ENCODE assay signal across 10 mouse cellular contexts in the genomic region with DNA sequence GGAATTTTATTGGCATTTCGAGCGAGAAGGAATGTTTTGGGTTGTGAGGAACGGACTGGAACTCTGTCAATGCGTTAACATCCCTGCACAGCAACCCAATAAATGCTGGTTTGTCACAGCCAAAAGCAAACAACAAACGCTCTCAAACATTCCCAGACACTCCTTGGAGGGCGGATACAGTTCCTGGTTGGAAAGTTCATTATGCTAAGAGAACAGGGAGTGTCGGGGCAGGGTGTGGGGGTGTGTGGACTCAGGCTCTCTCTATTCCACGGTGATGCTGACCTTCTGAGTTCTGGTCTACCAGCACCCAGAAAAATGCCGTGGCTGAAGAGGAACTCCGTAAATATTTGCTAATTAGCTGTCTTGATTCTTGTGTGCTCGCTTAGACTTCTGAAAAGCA. TPM values are rescaled to one million over a fixed set of nuclear protein-coding genes. Genes with fewer than 3 reads are reported as not detected.
DNase-seq lines count a peak whose midpoint lies in the region; ATAC-seq lines count a peak whose summit lies in the region.
"Had no signal": no experiment of that assay in that cellular context is flagged by ENCODE, and none has a peak within 500 bp of the region (broad histone marks: within the 10 kb centered on the region; RNA-seq: fewer than 3 reads in every experiment).

No protein-coding gene starts in this region.

- H3K9me3 ChIP-seq in heart, embryonic 16.5 days (replicated peaks; ENCODE audit: control insufficient read depth, low read length), result no peaks in the 10 kb centered on the region
- no peaks in the 10 kb centered on the region for H3K9me3 ChIP-seq in intestine, embryonic 14.5 days (ENCODE audit: control insufficient read depth, low read length)
- H3K9me3 ChIP-seq in midbrain, embryonic 14.5 days (ENCODE audit: control insufficient read depth, low read length), result no peaks in the 10 kb centered on the region
- H3K9me3 ChIP-seq in forebrain, embryonic 15.5 days, result no peaks in the 10 kb centered on the region

- DNase-seq in heart, adult 11 months, result no peak
- peak; percentile 81 for DNase-seq in R1 (ENCODE audit: low read depth, low spot score)
- DNase-seq in intestine, embryonic 14.5 days (ENCODE audit: low spot score), result no peak
- DNase-seq in midbrain, embryonic 14.5 days, result no peak
- no peak for DNase-seq in ovary, adult 18-20 months (ENCODE audit: low spot score)
- no peak for DNase-seq in spleen, adult 18-20 months

- 0 out of 2 replicates have a peak, but pooled peaks cover 4% of the 10 kb centered on the region for H3K4me1 ChIP-seq in heart, embryonic 16.5 days (ENCODE audit: control insufficient read depth, insufficient read depth, low read length)
- peaks cover 12% of the 10 kb centered on the region; the same call in 1 of the 2 replicates for H3K4me1 ChIP-seq in intestine, embryonic 14.5 days (replicated peaks; ENCODE audit: control insufficient read depth, insufficient read depth, low read length)
- H3K4me1 ChIP-seq in midbrain, embryonic 14.5 days (ENCODE audit: control insufficient read depth, insufficient read depth, low read length), result peaks cover 13% of the 10 kb centered on the region; the same call in 1 of the 2 replicates
- no peaks in the 10 kb centered on the region; the same call in 1 of the 2 replicates for H3K4me1 ChIP-seq in forebrain, embryonic 15.5 days

- no peak overlapping the region for H3K27ac ChIP-seq in heart, embryonic 16.5 days (ENCODE audit: low read length)
- no peak overlapping the region for H3K27ac ChIP-seq in intestine, embryonic 14.5 days (ENCODE audit: low read depth)
- H3K27ac ChIP-seq in midbrain, embryonic 14.5 days (replicated peaks; ENCODE audit: low read depth, low read length), result no peak overlapping the region
- no peak overlapping the region for H3K27ac ChIP-seq in forebrain, embryonic 15.5 days (replicated peaks)
- H3K27ac ChIP-seq: left cerebral cortex, adult 2 months had no signal

- no peak overlapping the region for H3K4me3 ChIP-seq in heart, embryonic 16.5 days (ENCODE audit: low read length)
- 0 out of 2 replicates have a peak overlapping the region, but pooled peaks have one; percentile 4 for H3K4me3 ChIP-seq in intestine, embryonic 14.5 days (ENCODE audit: low read depth, low read length)
- H3K4me3 ChIP-seq in midbrain, embryonic 14.5 days (replicated peaks; ENCODE audit: low read depth, low read length), result no peak overlapping the region
- no peak overlapping the region for H3K4me3 ChIP-seq in forebrain, embryonic 15.5 days
- H3K4me3 ChIP-seq: left cerebral cortex, adult 2 months had no signal

- peak overlapping the region; percentile 38; the same call in 1 of the 2 replicates for H3K4me2 ChIP-seq in heart, embryonic 16.5 days (ENCODE audit: low read depth, low read length)
- H3K4me2 ChIP-seq in intestine, embryonic 14.5 days (ENCODE audit: low read length), result peak overlapping the region; percentile 7; the same call in 1 of the 2 replicates
- H3K4me2 ChIP-seq in midbrain, embryonic 14.5 days (ENCODE audit: low read length), result peak overlapping the region; percentile 33
- no peak overlapping the region for H3K4me2 ChIP-seq in forebrain, embryonic 15.5 days (replicated peaks)

- H3K9ac ChIP-seq in heart, embryonic 16.5 days (ENCODE audit: low read length), result no peak overlapping the region
- no peak overlapping the region for H3K9ac ChIP-seq in intestine, embryonic 14.5 days (ENCODE audit: low read length)
- no peak overlapping the region for H3K9ac ChIP-seq in midbrain, embryonic 14.5 days (replicated peaks; ENCODE audit: low read length)
- no peak overlapping the region for H3K9ac ChIP-seq in forebrain, embryonic 15.5 days (replicated peaks)

- H3K36me3 ChIP-seq in heart, embryonic 16.5 days (ENCODE audit: control insufficient read depth, insufficient read depth), result no peaks in the 10 kb centered on the region
- H3K36me3 ChIP-seq in intestine, embryonic 14.5 days (ENCODE audit: control insufficient read depth, insufficient read depth, low read length), result no peaks in the 10 kb centered on the region
- no peaks in the 10 kb centered on the region for H3K36me3 ChIP-seq in midbrain, embryonic 14.5 days (ENCODE audit: control insufficient read depth, insufficient read depth, low read length)
- H3K36me3 ChIP-seq in forebrain, embryonic 15.5 days, result no peaks in the 10 kb centered on the region

- H3K27me3 ChIP-seq in heart, embryonic 16.5 days (ENCODE audit: control insufficient read depth, insufficient read depth, low read length), result no peaks in the 10 kb centered on the region
- H3K27me3 ChIP-seq in intestine, embryonic 14.5 days (replicated peaks; ENCODE audit: control insufficient read depth, insufficient read depth, low read length), result no peaks in the 10 kb centered on the region
- no peaks in the 10 kb centered on the region for H3K27me3 ChIP-seq in midbrain, embryonic 14.5 days (ENCODE audit: control insufficient read depth, insufficient read depth, low read length)
- H3K27me3 ChIP-seq in forebrain, embryonic 15.5 days, result no peaks in the 10 kb centered on the region
- H3K27me3 ChIP-seq: CH12.LX had no signal

- ATAC-seq in heart, embryonic 16.5 days (replicated peaks; ENCODE audit: extremely low read depth, insufficient read depth, low FRiP score), result no peak
- ATAC-seq in intestine, embryonic 14.5 days (replicated peaks; ENCODE audit: low FRiP score, low TSS enrichment, low read depth), result no peak
- no peak for ATAC-seq in midbrain, embryonic 14.5 days (ENCODE audit: low FRiP score, low TSS enrichment)
- ATAC-seq in forebrain, embryonic 15.5 days (replicated peaks), result no peak

- WGBS in heart, embryonic 16.5 days, result 48% methylated on average over 11 of the region's 11 CpGs
- 43% methylated on average over 11 of the region's 11 CpGs for WGBS in intestine, embryonic 14.5 days
- 42% methylated on average over 11 of the region's 11 CpGs for WGBS in midbrain, embryonic 14.5 days
- 57% methylated on average over 11 of the region's 11 CpGs for WGBS in forebrain, embryonic 15.5 days

RNA-seq across cellular contexts. Expression of a gene that starts 50.3 kb away (rescaled TPM):
- polyA plus RNA-seq in heart, embryonic 16.5 days (2015; fragmentation: Nextera tagmentation; extraction: Ambion mirVana), result 15.5 and 17.2 TPM in 2 replicates
- 22.8 and 23.8 TPM in 2 replicates for polyA plus RNA-seq in intestine, embryonic 14.5 days (2014; fragmentation: Nextera tagmentation; extraction: Ambion mirVana)
- 36.6 and 37.9 TPM in 2 replicates for polyA plus RNA-seq in midbrain, embryonic 14.5 days (2014; fragmentation: Nextera tagmentation; extraction: Ambion mirVana)
- polyA plus RNA-seq in forebrain, embryonic 15.5 days (2015; fragmentation: Nextera tagmentation; extraction: Ambion mirVana), result 46.1 and 46.2 TPM in 2 replicates

RNA-seq across cellular contexts. Expression of a gene that starts 57.9 kb away (rescaled TPM):
- not detected in 2 replicates for polyA plus RNA-seq in heart, embryonic 16.5 days (2015; fragmentation: Nextera tagmentation; extraction: Ambion mirVana)
- not detected in 2 replicates for polyA plus RNA-seq in intestine, embryonic 14.5 days (2014; fragmentation: Nextera tagmentation; extraction: Ambion mirVana)
- polyA plus RNA-seq in midbrain, embryonic 14.5 days (2014; fragmentation: Nextera tagmentation; extraction: Ambion mirVana), result not detected in 2 replicates
- polyA plus RNA-seq in forebrain, embryonic 15.5 days (2015; fragmentation: Nextera tagmentation; extraction: Ambion mirVana), result not detected in 2 replicates
